Mouse (Mus musculus): ENCODE results near the gene Garnl3. TPM values are rescaled to one million over a fixed set of nuclear protein-coding genes. Genes with fewer than 3 reads are reported as not detected.
"Not testable (repeated sequence)": the region's sequence is repeated elsewhere in the genome, so short reads cannot be mapped to it uniquely, and the experiment has no call there.

Garnl3 gene
- total and polyA plus RNA-seq, 3 experiments, result 13.3 to 15.0 (median 13.4) TPM

GRCm38 (mm10) chr2:33025040-33025439, 106.4 kb downstream of the Garnl3 start:
- DNase-seq, result peak; percentile 11

- DNase-seq, result peak; percentile 11
These were observed 106.9 kb downstream of the Garnl3 start for GRCm38 (mm10) chr2:33024564-33024963.

- no peak for DNase-seq
These were observed 108.6 kb downstream of the Garnl3 start for GRCm38 (mm10) chr2:33022846-33023245.

- peak; percentile 68 for DNase-seq
These were observed 113.4 kb downstream of the Garnl3 start for GRCm38 (mm10) chr2:33018026-33018425.

- no peak for DNase-seq
These were observed 114.3 kb downstream of the Garnl3 start for GRCm38 (mm10) chr2:33017191-33017590.

- DNase-seq, result no peak
These were observed 116.6 kb downstream of the Garnl3 start for GRCm38 (mm10) chr2:33014877-33015276.

- DNase-seq, result not testable (repeated sequence)
These were observed 122.4 kb downstream of the Garnl3 start for GRCm38 (mm10) chr2:33009055-33009454.

- DNase-seq, result no peak
These were observed 126.4 kb downstream of the Garnl3 start for GRCm38 (mm10) chr2:33005041-33005440.

GRCm38 (mm10) chr2:33002144-33002543, 129.3 kb downstream of the Garnl3 start:
- DNase-seq, result no peak

GRCm38 (mm10) chr2:32999752-33000151, 131.7 kb downstream of the Garnl3 start:
- no peak for DNase-seq

- no peak for DNase-seq
These were observed 133.7 kb downstream of the Garnl3 start for GRCm38 (mm10) chr2:32997792-32998191.

- no peak for DNase-seq
These were observed 134.4 kb downstream of the Garnl3 start for GRCm38 (mm10) chr2:32997081-32997480.

GRCm38 (mm10) chr2:32992130-32992529, 139.3 kb downstream of the Garnl3 start:
- DNase-seq, result no peak

GRCm38 (mm10) chr2:32990167-32990832, 141.2 kb downstream of the Garnl3 start:
- DNase-seq, result no peak

GRCm38 (mm10) chr2:32989376-32989775, 142.1 kb downstream of the Garnl3 start:
- no peak for DNase-seq

GRCm38 (mm10) chr2:32985844-32986243, 145.6 kb downstream of the Garnl3 start:
- DNase-seq, result no peak

GRCm38 (mm10) chr2:32983617-32984016, 147.8 kb downstream of the Garnl3 start:
- no peak for DNase-seq

- DNase-seq, result no peak
These were observed 148.8 kb downstream of the Garnl3 start for GRCm38 (mm10) chr2:32982700-32983099.

GRCm38 (mm10) chr2:32981725-32982271, 149.7 kb downstream of the Garnl3 start, which contains the start of gene Slc2a8:
TSS of gene Slc2a8 (minus strand) at chr2:32982083.
- peak; percentile 96 for DNase-seq

GRCm38 (mm10) chr2:32981281-32981680, 150.2 kb downstream of the Garnl3 start:
- peak; percentile 70 for DNase-seq

- DNase-seq, result no peak
These were observed 151.8 kb downstream of the Garnl3 start for GRCm38 (mm10) chr2:32979675-32980074.

GRCm38 (mm10) chr2:32978675-32979074, 152.8 kb downstream of the Garnl3 start:
- no peak for DNase-seq

GRCm38 (mm10) chr2:32977114-32977513, 154.3 kb downstream of the Garnl3 start:
- DNase-seq, result no peak

GRCm38 (mm10) chr2:32974216-32974615, 157.2 kb downstream of the Garnl3 start:
- no peak for DNase-seq

Data from adrenal gland, adult 2 months (tissue).